Mouse (Mus musculus) spleen, embryonic (tissue): ENCODE data around the gene 2010111I01Rik.

Source experiments
- CTCF ChIA-PET: fragments of 350-600 bp; sonication (Branson Sonifier 250); formaldehyde crosslinking; loops from one replicate; lab custom pipeline; 2022; lab: Charles Lee

The 2010111I01Rik gene

GRCm38 (mm10) chr13:63111297-63112042 is 146.8 kb downstream of the 2010111I01Rik start:
- CTCF ChIA-PET: no interaction called here

- CTCF ChIA-PET: no interaction called here
These were observed 147.4 kb downstream of the 2010111I01Rik start for GRCm38 (mm10) chr13:63112043-63112597.

- CTCF ChIA-PET: interaction anchor here (0.6 kb wide), 1 partner anchor 469 kb away, joined by 3 read pairs; no protein-coding TSS in a partner anchor
These were observed 148.1 kb downstream of the 2010111I01Rik start for GRCm38 (mm10) chr13:63112598-63113372.

- CTCF ChIA-PET: interaction anchor here (0.6 kb wide), 1 partner anchor 470 kb away, joined by 3 read pairs; no protein-coding TSS in a partner anchor
These were observed 149.2 kb downstream of the 2010111I01Rik start for GRCm38 (mm10) chr13:63113881-63114301.

GRCm38 (mm10) chr13:63115187-63115784 is 150.6 kb downstream of the 2010111I01Rik start:
- CTCF ChIA-PET: no interaction called here

GRCm38 (mm10) chr13:63117495-63118184 is 152.9 kb downstream of the 2010111I01Rik start:
- CTCF ChIA-PET: no interaction called here

GRCm38 (mm10) chr13:63118682-63119081 is 154.0 kb downstream of the 2010111I01Rik start:
- CTCF ChIA-PET: no interaction called here

- CTCF ChIA-PET: no interaction called here
These were observed 155.6 kb downstream of the 2010111I01Rik start for GRCm38 (mm10) chr13:63120296-63120695.

GRCm38 (mm10) chr13:63121747-63122146 is 157.1 kb downstream of the 2010111I01Rik start:
- CTCF ChIA-PET: no interaction called here

- CTCF ChIA-PET: no interaction called here
These were observed 161.5 kb downstream of the 2010111I01Rik start for GRCm38 (mm10) chr13:63126206-63126605.

GRCm38 (mm10) chr13:63127516-63127915 is 162.8 kb downstream of the 2010111I01Rik start:
- CTCF ChIA-PET: interaction anchor here (0.6 kb wide), 1 partner anchor 406 kb away, joined by 3 read pairs; no protein-coding TSS in a partner anchor

GRCm38 (mm10) chr13:63134879-63135421 is 170.3 kb downstream of the 2010111I01Rik start:
- CTCF ChIA-PET: no interaction called here

- CTCF ChIA-PET: no interaction called here
These were observed 171.3 kb downstream of the 2010111I01Rik start for GRCm38 (mm10) chr13:63135994-63136393.

- CTCF ChIA-PET: no interaction called here
These were observed 172.1 kb downstream of the 2010111I01Rik start for GRCm38 (mm10) chr13:63136775-63137174.

GRCm38 (mm10) chr13:63138376-63139048 is 173.8 kb downstream of the 2010111I01Rik start:
- CTCF ChIA-PET: interaction anchor here (0.5 kb wide), 1 partner anchor 236 kb away, joined by 3 read pairs; no protein-coding TSS in a partner anchor

GRCm38 (mm10) chr13:63139463-63140226 is 175.0 kb downstream of the 2010111I01Rik start:
- CTCF ChIA-PET: no interaction called here

- CTCF ChIA-PET: no interaction called here
These were observed 176.1 kb downstream of the 2010111I01Rik start for GRCm38 (mm10) chr13:63140784-63141183.

GRCm38 (mm10) chr13:63141275-63141674 is 176.6 kb downstream of the 2010111I01Rik start:
- CTCF ChIA-PET: no interaction called here

GRCm38 (mm10) chr13:63146604-63147188 is 182.0 kb downstream of the 2010111I01Rik start:
- CTCF ChIA-PET: no interaction called here
